Mouse (Mus musculus) naive thymus-derived CD4-positive, alpha-beta T cell, adult 5 months (primary cell): ENCODE data around the gene D130040H23Rik. TPM values are rescaled to one million over a fixed set of nuclear protein-coding genes. Genes with fewer than 3 reads are reported as not detected.

Source experiments
- polyA plus RNA-seq: library from polyadenylated mRNA; unstranded; fragments of 100-300 nt; shearing (Covaris generic); gene quantifications from one replicate; pipeline ENCODE4 v1.2.1, GENCODE M21; 2017

Gene D130040H23Rik
- polyA plus RNA-seq: 6.1 TPM

GRCm38 (mm10) chr8:69270386-69271202 lies at the start of gene D130040H23Rik:
D130040H23Rik (plus strand) TSS chr8:69271080.

Other genes with a start within 250 kb of the D130040H23Rik start
- 8.8 TPM for gene Zfp930, start 62.0 kb upstream of the D130040H23Rik start, polyA plus RNA-seq
- not detected for gene Gm9495, start 182.5 kb downstream of the D130040H23Rik start, polyA plus RNA-seq